ENCODE assay signal across 15 mouse cellular contexts in genomic region chr3:55397752-55398693, GRCm38 (mm10).
DNase-seq lines count a peak whose midpoint lies in the region; ATAC-seq and TF ChIP-seq lines count a peak whose summit lies in the region.
"Had no signal": no experiment of that assay in that cellular context is flagged by ENCODE, and none has a peak within 500 bp of the region (broad histone marks: within the 10 kb centered on the region; RNA-seq: fewer than 3 reads in every experiment).

No protein-coding gene starts in this region.

- no peak for TF ChIP-seq POLR2A in brain, embryonic 14.5 days (IDR thresholded peaks at IDR 0.05; ENCODE audit: borderline replicate concordance, extremely low read depth, insufficient read depth, insufficient read length, poor library complexity, severe bottlenecking)
- no peak for TF ChIP-seq POLR2A in embryonic fibroblast, embryonic 13.5 days (IDR thresholded peaks at IDR 0.05; ENCODE audit: low read depth, low read length)

- H3K36me3 ChIP-seq in midbrain, postnatal 0 days (ENCODE audit: insufficient read depth, low read length), result peaks cover 6% of the 10 kb centered on the region; the same call in 1 of the 2 replicates

- peak; percentile 29; the same call in 1 of the 2 replicates for TF ChIP-seq CTCF in layer of hippocampus, adult 2 months (conservative IDR thresholded peaks at IDR 0.05)
- TF ChIP-seq CTCF in brain, embryonic 14.5 days (IDR thresholded peaks at IDR 0.05; ENCODE audit: borderline replicate concordance, extremely low read depth, insufficient read depth, insufficient read length), result no peak
- TF ChIP-seq CTCF in embryonic fibroblast, embryonic 13.5 days (IDR thresholded peaks at IDR 0.05; ENCODE audit: borderline replicate concordance, insufficient read depth, low read length), result no peak
- peak; percentile 27; the same call in 1 of the 2 replicates for TF ChIP-seq CTCF in midbrain, postnatal 0 days (IDR thresholded peaks at IDR 0.05)

- no peak for DNase-seq in layer of hippocampus, adult 2 months (ENCODE audit: low spot score in 2 of 2)
- no peak for DNase-seq in layer of hippocampus, adult 8-10 months (ENCODE audit: low spot score in 2 of 2)
- DNase-seq in brain, embryonic 14.5 days (ENCODE audit: low read depth), result peak; percentile 89
- DNase-seq in midbrain, postnatal 0 days (ENCODE audit: low spot score), result peak; percentile 64
- no peak for DNase-seq in adrenal gland, postnatal 14 days
- no peak for DNase-seq in Muller cell, postnatal 12 days (ENCODE audit: inconsistent ontology term)
- DNase-seq: cerebellum, adult 11 months; gastrocnemius, postnatal 25 days; lung, adult 18-20 months; right cerebral cortex, postnatal 14 days; thymus, postnatal 36 days had no signal

- H3K27ac ChIP-seq in layer of hippocampus, adult 2 months, result peak overlapping the region; percentile 75
- peak overlapping the region; percentile 81 for H3K27ac ChIP-seq in embryonic fibroblast, embryonic 13.5 days (ENCODE audit: insufficient read depth, low read length)
- 0 out of 2 replicates have a peak overlapping the region, but pooled peaks have one; percentile 43 for H3K27ac ChIP-seq in midbrain, postnatal 0 days (ENCODE audit: low read depth, low read length)
- H3K27ac ChIP-seq: kidney, postnatal 0 days had no signal

- H3K4me1 ChIP-seq in embryonic fibroblast, embryonic 13.5 days (ENCODE audit: control insufficient read depth, insufficient read depth, low read length), result peaks cover 17% of the 10 kb centered on the region
- no peaks in the 10 kb centered on the region for H3K4me1 ChIP-seq in midbrain, postnatal 0 days (ENCODE audit: insufficient read depth, low read length)

- ATAC-seq in midbrain, postnatal 0 days (ENCODE audit: low FRiP score), result peak; percentile 53; the same call in 1 of the 2 replicates
- ATAC-seq: inflammation-experienced regulatory T-cells, adult 6 months had no signal

- 60% methylated on average over 6 of the region's 6 CpGs for WGBS in midbrain, postnatal 0 days

- H3K4me3 ChIP-seq in layer of hippocampus, adult 2 months, result no peak overlapping the region
- H3K4me3 ChIP-seq in embryonic fibroblast, embryonic 13.5 days (ENCODE audit: insufficient read depth, low read length), result no peak overlapping the region
- H3K4me3 ChIP-seq in midbrain, postnatal 0 days (ENCODE audit: low read depth, low read length), result no peak overlapping the region

- H3K4me2 ChIP-seq in midbrain, postnatal 0 days (ENCODE audit: low read depth, low read length, poor library complexity, severe bottlenecking), result no peak overlapping the region

- H3K9me3 ChIP-seq in midbrain, postnatal 0 days (ENCODE audit: low read length), result no peaks in the 10 kb centered on the region

- no peak overlapping the region for H3K9ac ChIP-seq in midbrain, postnatal 0 days (replicated peaks; ENCODE audit: low read length, poor library complexity, severe bottlenecking)

- no peaks in the 10 kb centered on the region for H3K27me3 ChIP-seq in midbrain, postnatal 0 days (ENCODE audit: insufficient read depth, low read length)
- H3K27me3 ChIP-seq: CH12.LX had no signal

Comparison
In these comparisons a context has a peak if more than half of its experiments do, and no peak if none do; other contexts are left out.
1. DNase-seq: peak in brain, embryonic 14.5 days (single experiment) and midbrain, postnatal 0 days (single experiment); none in layer of hippocampus, adult 2 months (0 of 2), layer of hippocampus, adult 8-10 months (0 of 2), adrenal gland, postnatal 14 days (single experiment) and Muller cell, postnatal 12 days (single experiment).
2. CTCF ChIP-seq: peak in layer of hippocampus, adult 2 months (single experiment) and midbrain, postnatal 0 days (single experiment); none in brain, embryonic 14.5 days (single experiment) and embryonic fibroblast, embryonic 13.5 days (single experiment).
3. Peak in every context shown above with its lines, with median percentiles within 50 percentile points of each other: H3K27ac ChIP-seq.